8 mouse cellular contexts compared by ENCODE assay signal in the genomic region with DNA sequence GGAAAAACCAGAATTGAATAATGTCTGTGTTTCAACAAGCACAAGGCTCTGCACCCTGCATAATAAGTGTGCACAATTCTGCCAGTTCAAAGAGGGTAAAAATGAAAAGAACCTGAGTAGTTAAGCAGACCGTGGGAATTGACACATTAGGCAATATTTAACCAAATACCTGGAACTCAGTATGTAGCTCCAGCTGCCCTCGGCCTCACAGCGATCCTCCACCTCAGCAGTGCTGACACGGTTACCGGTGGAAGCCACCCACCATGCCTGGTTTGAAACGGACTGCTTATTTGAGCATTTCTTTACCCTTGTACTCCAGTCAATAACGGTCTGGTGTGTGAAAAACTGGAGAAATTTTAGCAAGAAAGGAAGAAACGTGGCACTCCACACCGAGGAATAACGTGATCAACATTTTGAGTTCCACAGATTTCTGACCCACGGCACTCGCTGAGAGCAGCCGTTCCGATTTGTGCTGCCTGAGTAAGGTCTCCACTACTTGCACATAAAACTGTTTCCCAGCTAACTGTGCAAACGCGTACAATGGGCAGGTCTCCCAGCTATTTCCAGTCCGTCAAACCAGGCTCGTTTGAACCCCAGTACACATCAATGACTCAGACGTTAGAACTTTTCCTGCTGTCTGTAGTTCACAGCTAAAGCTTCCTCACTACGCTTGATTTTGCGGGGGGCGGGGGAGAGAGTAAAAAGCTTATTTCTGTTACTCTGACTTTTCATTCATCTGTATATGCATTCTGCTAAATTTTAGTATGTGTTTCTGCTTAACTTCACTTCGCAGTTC. TPM values are rescaled to one million over a fixed set of nuclear protein-coding genes. Genes with fewer than 3 reads are reported as not detected.
DNase-seq lines count a peak whose midpoint lies in the region; ATAC-seq and TF ChIP-seq lines count a peak whose summit lies in the region.

No protein-coding gene starts in this region.

- peak overlapping the region; percentile 89 for H3K4me2 ChIP-seq in hindbrain, embryonic 14.5 days (replicated peaks)
- peak overlapping the region; percentile 95 for H3K4me2 ChIP-seq in liver, embryonic 11.5 days

- TF ChIP-seq CTCF in C2C12 (IDR thresholded peaks at IDR 0.05; ENCODE audit: control insufficient read depth, insufficient read depth, insufficient read length) = no peak

- DNase-seq in frontal cortex, postnatal 36 days (ENCODE audit: low spot score in 2 of 2) = no peak
- peak; percentile 23 for DNase-seq in c-Kit-positive CD71-positive TER-119-negative erythroid progenitor cells, embryonic 14.5 days (ENCODE audit: low read depth)
- no peak for DNase-seq in hindbrain, embryonic 14.5 days (ENCODE audit: low spot score)
- peak; percentile 36 for DNase-seq in liver, embryonic 11.5 days (ENCODE audit: low spot score)
- peak; percentile 15 for DNase-seq in retina, postnatal 1 day

- H3K9me3 ChIP-seq in hindbrain, embryonic 14.5 days (ENCODE audit: control insufficient read depth, low read length) = no peaks in the 10 kb centered on the region
- H3K9me3 ChIP-seq in liver, embryonic 11.5 days (ENCODE audit: control insufficient read depth, low read length) = no peaks in the 10 kb centered on the region

- ATAC-seq in frontal cortex, adult (ENCODE audit: low TSS enrichment) = peak; percentile 9; the same call in 1 of the 2 replicates
- no peak for ATAC-seq in hindbrain, embryonic 14.5 days (ENCODE audit: low FRiP score)
- no peak for ATAC-seq in liver, embryonic 11.5 days (replicated peaks; ENCODE audit: low FRiP score)
- ATAC-seq in erythroid progenitor cell, adult 5-6 weeks (replicated peaks; ENCODE audit: low FRiP score, poor library complexity, severe bottlenecking) = no peak

- H3K27ac ChIP-seq in hindbrain, embryonic 14.5 days = no peak overlapping the region
- H3K27ac ChIP-seq in liver, embryonic 11.5 days (ENCODE audit: low read depth, low read length) = peak overlapping the region; percentile 36

- H3K4me3 ChIP-seq in C2C12 (ENCODE audit: insufficient read depth, poor library complexity, severe bottlenecking) = peak overlapping the region; percentile 51
- peak overlapping the region; percentile 62 for H3K4me3 ChIP-seq in hindbrain, embryonic 14.5 days (replicated peaks; ENCODE audit: low read length)
- H3K4me3 ChIP-seq in liver, embryonic 11.5 days (ENCODE audit: low read depth, low read length) = peak overlapping the region; percentile 67

- H3K4me1 ChIP-seq in hindbrain, embryonic 14.5 days (replicated peaks; ENCODE audit: control insufficient read depth, insufficient read depth, low read length) = peaks cover 12% of the 10 kb centered on the region; the same call in 1 of the 2 replicates
- H3K4me1 ChIP-seq in liver, embryonic 11.5 days (replicated peaks; ENCODE audit: control insufficient read depth, insufficient read depth, low read length) = peaks cover 8% of the 10 kb centered on the region

- H3ac ChIP-seq in C2C12 (ENCODE audit: control insufficient read depth, insufficient read length, low read depth) = peak overlapping the region; percentile 92

- H3K27me3 ChIP-seq in C2C12 (ENCODE audit: control insufficient read depth, insufficient read depth, insufficient read length) = no peaks in the 10 kb centered on the region
- H3K27me3 ChIP-seq in hindbrain, embryonic 14.5 days (ENCODE audit: control insufficient read depth, insufficient read depth, low read length) = no peaks in the 10 kb centered on the region
- H3K27me3 ChIP-seq in liver, embryonic 11.5 days (replicated peaks; ENCODE audit: control insufficient read depth, insufficient read depth, low read length) = no peaks in the 10 kb centered on the region

- peaks cover 51% of the 10 kb centered on the region for H3K79me2 ChIP-seq in C2C12 (ENCODE audit: control insufficient read depth, insufficient read depth)

- WGBS in hindbrain, embryonic 14.5 days = 11% methylated on average over 23 of the region's 23 CpGs
- WGBS in liver, embryonic 11.5 days = 10% methylated on average over 23 of the region's 23 CpGs

- H3K79me3 ChIP-seq in C2C12 (ENCODE audit: low read depth) = peaks cover 25% of the 10 kb centered on the region

- peaks cover 12% of the 10 kb centered on the region for H3K36me3 ChIP-seq in C2C12 (ENCODE audit: control insufficient read depth, insufficient read depth)
- H3K36me3 ChIP-seq in hindbrain, embryonic 14.5 days (replicated peaks; ENCODE audit: control insufficient read depth, insufficient read depth) = no peaks in the 10 kb centered on the region
- H3K36me3 ChIP-seq in liver, embryonic 11.5 days (ENCODE audit: control insufficient read depth, insufficient read depth, low read length) = 0 out of 2 replicates have a peak, but pooled peaks cover 2% of the 10 kb centered on the region

- H3K9ac ChIP-seq in hindbrain, embryonic 14.5 days = peak overlapping the region; percentile 53; the same call in 1 of the 2 replicates
- H3K9ac ChIP-seq in liver, embryonic 11.5 days (ENCODE audit: low read depth, low read length) = peak overlapping the region; percentile 68

TF ChIP-seq in C2C12, 6 proteins besides CTCF, POLR2A, EP300 and RAD21:
- TF ChIP-seq USF1 (IDR thresholded peaks at IDR 0.05; ENCODE audit: low read depth) (no peak), FOSL1 (IDR thresholded peaks at IDR 0.05; ENCODE audit: insufficient read depth, low read length, poor library complexity, severe bottlenecking) (no peak), MYOG (IDR thresholded peaks at IDR 0.05; ENCODE audit: control insufficient read depth, extremely low read depth, insufficient read length) (no peak), CEBPB (IDR thresholded peaks at IDR 0.05; ENCODE audit: low read depth) (no peak)
TF ChIP-seq in C2C12: peak in this region for 0.

RNA-seq across cellular contexts. Expression of a gene that starts 1.0 kb away (rescaled TPM):
- 27.6 TPM for polyA plus RNA-seq in C2C12 (2012; fragmentation: generic; extraction: Trizol)
- 105 and 108 TPM in 2 replicates for polyA plus RNA-seq in hindbrain, embryonic 14.5 days (2014; fragmentation: Nextera tagmentation; extraction: Ambion mirVana)
- 147 and 149 TPM in 2 replicates for polyA plus RNA-seq in liver, embryonic 11.5 days (2014; fragmentation: Nextera tagmentation; extraction: Ambion mirVana)
- 2.2 and 2.5 TPM in 2 replicates for total RNA-seq in erythroid progenitor cell, adult 5-6 weeks (2015; ENCODE audit: low replicate concordance)
- total RNA-seq in erythroid progenitor cell, adult 5-6 weeks (2017; ENCODE audit: low replicate concordance) = 4.6 and 4.9 TPM in 2 replicates

RNA-seq across cellular contexts. Expression of a gene that starts 13.6 kb away (rescaled TPM):
- 0.69 TPM for polyA plus RNA-seq in C2C12 (2012; fragmentation: generic; extraction: Trizol)
- 5.5 and 6.1 TPM in 2 replicates for polyA plus RNA-seq in hindbrain, embryonic 14.5 days (2014; fragmentation: Nextera tagmentation; extraction: Ambion mirVana)
- 0.63 and 0.88 TPM in 2 replicates for polyA plus RNA-seq in liver, embryonic 11.5 days (2014; fragmentation: Nextera tagmentation; extraction: Ambion mirVana)
- not detected in 2 replicates for total RNA-seq in erythroid progenitor cell, adult 5-6 weeks (2015; ENCODE audit: low replicate concordance)
- total RNA-seq in erythroid progenitor cell, adult 5-6 weeks (2017; ENCODE audit: low replicate concordance) = not detected in 2 replicates

RNA-seq across cellular contexts. Expression of a gene that starts 49.2 kb away (rescaled TPM):
- 5.8 TPM for polyA plus RNA-seq in C2C12 (2012; fragmentation: generic; extraction: Trizol)
- polyA plus RNA-seq in hindbrain, embryonic 14.5 days (2014; fragmentation: Nextera tagmentation; extraction: Ambion mirVana) = 26.2 and 28.3 TPM in 2 replicates
- 13.1 and 13.3 TPM in 2 replicates for polyA plus RNA-seq in liver, embryonic 11.5 days (2014; fragmentation: Nextera tagmentation; extraction: Ambion mirVana)
- 7.2 and 10.5 TPM in 2 replicates for total RNA-seq in erythroid progenitor cell, adult 5-6 weeks (2015; ENCODE audit: low replicate concordance)
- total RNA-seq in erythroid progenitor cell, adult 5-6 weeks (2017; ENCODE audit: low replicate concordance) = 1.0 and 2.3 TPM in 2 replicates

Comparison
In these comparisons a context has a peak if more than half of its experiments do, and no peak if none do; other contexts are left out.
1. DNase-seq: peak in c-Kit-positive CD71-positive TER-119-negative erythroid progenitor cells, embryonic 14.5 days (single experiment), liver, embryonic 11.5 days (single experiment) and retina, postnatal 1 day (single experiment); none in frontal cortex, postnatal 36 days (0 of 2) and hindbrain, embryonic 14.5 days (single experiment).
2. Peak in every context shown above with its lines, with median percentiles within 50 percentile points of each other: H3K4me3 ChIP-seq.